Mouse (Mus musculus) thymus, adult 2 months (tissue): ENCODE measurements around the gene Prm2.

ENCODE experiments used
- CTCF ChIP-seq: fragments of 200-500 bp; IDR thresholded peaks from 2 replicates; pipeline ENCODE4 v1.5.1; 2012; ENCODE audit warnings: mild to moderate bottlenecking, control low read depth, low read length, moderate library complexity, borderline replicate concordance; ENCODE audit not compliant: control insufficient read depth, poor library complexity, insufficient read depth; ENCODE audit errors: extremely low read depth
- POLR2A ChIP-seq: fragments of 200-500 bp; IDR thresholded peaks from 2 replicates; pipeline ENCODE4 v1.6.1; 2012; ENCODE audit warnings: mild to moderate bottlenecking, low read length, control low read depth, moderate library complexity; ENCODE audit not compliant: control insufficient read depth, poor library complexity, insufficient read depth; ENCODE audit errors: extremely low read depth

GRCm38 (mm10) chr16:10837250-10837649 lies 41.3 kb upstream of the Prm2 start:
- TF ChIP-seq CTCF (no peak), POLR2A (no peak)
